Mouse (Mus musculus): ENCODE results near the gene Tex36. TPM values are rescaled to one million over a fixed set of nuclear protein-coding genes. Genes with fewer than 3 reads are reported as not detected.

The Tex36 gene
- total RNA-seq, 1 experiment, result not detected

GRCm38 (mm10) chr7:133637361-133638305 is 35.7 kb upstream of the Tex36 start, which contains the start of gene Edrf1:
Edrf1 (plus strand) TSS chr7:133637543.
- Histone ChIP-seq H3K27ac (ENCODE audit: insufficient read depth, low read depth, low read length, poor library complexity, severe bottlenecking) (peak within 1 kb of the TSS; percentile 66), H3K36me3 (ENCODE audit: control insufficient read depth, insufficient read depth, low read length, poor library complexity, severe bottlenecking) (peaks cover 15% of the 10 kb centered on the region), H3K4me3 (ENCODE audit: insufficient read depth in 1 of 2, low read depth in 1 of 2, low read length in 2 of 2, poor library complexity in 1 of 2, severe bottlenecking in 1 of 2) (peak within 1 kb of the TSS; percentile 76 to 85), H3K9ac (ENCODE audit: insufficient read depth, low read depth, low read length, poor library complexity, severe bottlenecking) (peak within 1 kb of the TSS; percentile 93), H3K4me1 (ENCODE audit: control insufficient read depth in 2 of 2, insufficient read depth in 2 of 2, low read length in 2 of 2, poor library complexity in 1 of 2) (peaks cover 0 to 4% of the 10 kb centered on the region in 2 experiments; a peak in 2 of 4 replicates), H3K9me3 (ENCODE audit: control insufficient read depth, insufficient read depth, low read depth, low read length) (no peaks in the 10 kb centered on the region)
- DNase-seq (ENCODE audit: low read depth, low spot score), result peak; percentile 98
- in situ Hi-C loops (cut with MboI; ENCODE audit: low sequenced_read_pairs in 2 of 2, unreplicated experiment in 2 of 2), result no loop called here
- peak; percentile 99 for TF ChIP-seq CHD2 (IDR thresholded peaks at IDR 0.05; ENCODE audit: low read depth, low read length)
- no peak for TF ChIP-seq MAFK (IDR thresholded peaks at IDR 0.05; ENCODE audit: insufficient read depth, low read depth, low read length)
- TF ChIP-seq ZNF384 (IDR thresholded peaks at IDR 0.05; ENCODE audit: low read depth, low read length), result no peak
- TF ChIP-seq HCFC1 (IDR thresholded peaks at IDR 0.05; ENCODE audit: borderline replicate concordance, insufficient read depth, low read length), result no peak
- no peak for TF ChIP-seq ZC3H11A (IDR thresholded peaks at IDR 0.05; ENCODE audit: borderline replicate concordance, low read depth, low read length)

GRCm38 (mm10) chr7:133636738-133637352 is 34.9 kb upstream of the Tex36 start:
- H3K4me1 ChIP-seq (ENCODE audit: control insufficient read depth in 2 of 2, insufficient read depth in 2 of 2, low read length in 2 of 2, poor library complexity in 1 of 2), result peaks cover 0 to 4% of the 10 kb centered on the region in 2 experiments; a peak in 2 of 4 replicates
- DNase-seq (ENCODE audit: low read depth, low spot score), result peak; percentile 78
- peaks cover 13% of the 10 kb centered on the region for H3K36me3 ChIP-seq (ENCODE audit: control insufficient read depth, insufficient read depth, low read length, poor library complexity, severe bottlenecking)
- H3K9me3 ChIP-seq (ENCODE audit: control insufficient read depth, insufficient read depth, low read depth, low read length), result no peaks in the 10 kb centered on the region
- peak overlapping the region; percentile 64 to 74 for H3K4me3 ChIP-seq (ENCODE audit: insufficient read depth in 1 of 2, low read depth in 1 of 2, low read length in 2 of 2, poor library complexity in 1 of 2, severe bottlenecking in 1 of 2)
- in situ Hi-C loops (cut with MboI; ENCODE audit: low sequenced_read_pairs in 2 of 2, unreplicated experiment in 2 of 2), result no loop called here
- peak overlapping the region; percentile 66 for H3K27ac ChIP-seq (ENCODE audit: insufficient read depth, low read depth, low read length, poor library complexity, severe bottlenecking)
- TF ChIP-seq ZC3H11A (IDR thresholded peaks at IDR 0.05; ENCODE audit: borderline replicate concordance, low read depth, low read length) (peak; percentile 55; the same call in 1 of the 2 replicates), HCFC1 (IDR thresholded peaks at IDR 0.05; ENCODE audit: borderline replicate concordance, insufficient read depth, low read length) (no peak; the same call in 1 of the 2 replicates), MAFK (IDR thresholded peaks at IDR 0.05; ENCODE audit: insufficient read depth, low read depth, low read length) (no peak), ZNF384 (IDR thresholded peaks at IDR 0.05; ENCODE audit: low read depth, low read length) (peak; percentile 98), CHD2 (IDR thresholded peaks at IDR 0.05; ENCODE audit: low read depth, low read length) (no peak)
- H3K9ac ChIP-seq (ENCODE audit: insufficient read depth, low read depth, low read length, poor library complexity, severe bottlenecking), result peak overlapping the region; percentile 91

GRCm38 (mm10) chr7:133634932-133635650 is 33.1 kb upstream of the Tex36 start:
- no peak for DNase-seq (ENCODE audit: low read depth, low spot score)
- H3K4me1 ChIP-seq (ENCODE audit: control insufficient read depth in 2 of 2, insufficient read depth in 2 of 2, low read length in 2 of 2, poor library complexity in 1 of 2), result peaks cover 0 to 4% of the 10 kb centered on the region in 2 experiments; a peak in 2 of 4 replicates
- no peak overlapping the region for H3K4me3 ChIP-seq (ENCODE audit: insufficient read depth in 1 of 2, low read depth in 1 of 2, low read length in 2 of 2, poor library complexity in 1 of 2, severe bottlenecking in 1 of 2)
- no peaks in the 10 kb centered on the region for H3K9me3 ChIP-seq (ENCODE audit: control insufficient read depth, insufficient read depth, low read depth, low read length)
- no peak overlapping the region for H3K27ac ChIP-seq (ENCODE audit: insufficient read depth, low read depth, low read length, poor library complexity, severe bottlenecking)
- H3K9ac ChIP-seq (ENCODE audit: insufficient read depth, low read depth, low read length, poor library complexity, severe bottlenecking), result no peak overlapping the region
- in situ Hi-C loops (cut with MboI; ENCODE audit: low sequenced_read_pairs in 2 of 2, unreplicated experiment in 2 of 2), result no loop called here
- TF ChIP-seq CHD2 (IDR thresholded peaks at IDR 0.05; ENCODE audit: low read depth, low read length), result no peak
- TF ChIP-seq MAFK (IDR thresholded peaks at IDR 0.05; ENCODE audit: insufficient read depth, low read depth, low read length), result no peak
- no peak for TF ChIP-seq HCFC1 (IDR thresholded peaks at IDR 0.05; ENCODE audit: borderline replicate concordance, insufficient read depth, low read length)
- TF ChIP-seq ZNF384 (IDR thresholded peaks at IDR 0.05; ENCODE audit: low read depth, low read length), result no peak
- peaks cover 2% of the 10 kb centered on the region; the same call in 1 of the 2 replicates for H3K36me3 ChIP-seq (ENCODE audit: control insufficient read depth, insufficient read depth, low read length, poor library complexity, severe bottlenecking)

- TF ChIP-seq ZC3H11A (IDR thresholded peaks at IDR 0.05; ENCODE audit: borderline replicate concordance, low read depth, low read length) (0 out of 2 replicates have a peak, but pooled peaks have one; percentile 26), MAFK (IDR thresholded peaks at IDR 0.05; ENCODE audit: insufficient read depth, low read depth, low read length) (no peak)
- no peaks in the 10 kb centered on the region for H3K9me3 ChIP-seq (ENCODE audit: control insufficient read depth, insufficient read depth, low read depth, low read length)
- H3K4me3 ChIP-seq (ENCODE audit: insufficient read depth in 1 of 2, low read depth in 1 of 2, low read length in 2 of 2, poor library complexity in 1 of 2, severe bottlenecking in 1 of 2), result no peak overlapping the region
- no peak overlapping the region for H3K27ac ChIP-seq (ENCODE audit: insufficient read depth, low read depth, low read length, poor library complexity, severe bottlenecking)
- peaks cover 0 to 2% of the 10 kb centered on the region in 2 experiments; a peak in 2 of 4 replicates for H3K4me1 ChIP-seq (ENCODE audit: control insufficient read depth in 2 of 2, insufficient read depth in 2 of 2, low read length in 2 of 2, poor library complexity in 1 of 2)
- DNase-seq (ENCODE audit: low read depth, low spot score), result peak; percentile 62
- in situ Hi-C loops (cut with MboI; ENCODE audit: low sequenced_read_pairs in 2 of 2, unreplicated experiment in 2 of 2), result no loop called here
- H3K9ac ChIP-seq (ENCODE audit: insufficient read depth, low read depth, low read length, poor library complexity, severe bottlenecking), result no peak overlapping the region
- H3K36me3 ChIP-seq (ENCODE audit: control insufficient read depth, insufficient read depth, low read length, poor library complexity, severe bottlenecking), result no peaks in the 10 kb centered on the region
Observed at GRCm38 (mm10) chr7:133632476-133632875, 30.5 kb upstream of the Tex36 start.

All from ES-E14 (cell line).